Mouse (Mus musculus) retina, embryonic 14.5 days (tissue): ENCODE results near the gene Eno3.

ENCODE experiments used
- DNase-seq: peaks from one replicate; pipeline ENCODE4 v3.0.0-alpha.2; 2015; ENCODE audit warnings: low spot score

The Eno3 gene

DNA sequence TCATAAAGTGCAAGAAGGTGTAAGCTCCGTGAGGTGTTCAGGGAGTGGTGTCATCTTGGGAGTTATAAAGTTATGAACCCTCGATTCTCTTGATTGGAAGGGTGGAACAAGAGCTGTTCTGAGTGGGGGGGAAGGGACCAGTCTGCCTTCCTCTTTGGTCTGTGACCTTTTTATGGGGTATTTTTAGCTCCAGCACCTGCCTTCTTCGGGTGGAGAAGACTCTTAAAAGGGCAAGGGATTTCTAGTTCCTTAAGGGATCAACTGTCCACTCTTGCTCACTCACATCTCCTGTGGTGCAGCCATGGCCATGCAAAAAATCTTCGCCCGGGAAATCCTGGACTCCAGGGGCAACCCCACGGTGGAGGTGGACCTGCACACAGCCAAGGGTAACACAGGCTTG is 571 bp downstream of the Eno3 start:
- DNase-seq = no peak

DNA sequence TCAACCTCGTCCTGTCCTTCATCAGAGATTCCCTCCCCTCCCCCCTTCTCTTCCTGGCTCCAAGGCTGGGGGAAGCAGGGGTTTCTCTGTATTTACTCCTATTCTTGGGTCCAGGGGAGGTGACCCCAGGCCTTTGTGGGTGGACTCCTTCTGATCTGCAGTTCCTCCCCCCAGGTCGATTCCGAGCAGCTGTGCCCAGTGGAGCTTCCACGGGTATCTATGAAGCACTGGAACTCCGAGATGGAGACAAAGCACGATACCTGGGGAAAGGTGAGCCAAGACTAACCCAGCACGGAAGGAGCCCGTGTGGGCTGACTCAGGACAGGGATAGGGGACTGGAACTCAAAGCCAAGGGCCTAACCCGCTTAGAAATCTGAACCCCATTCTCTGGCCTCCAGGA is 989 bp downstream of the Eno3 start:
- DNase-seq = no peak

DNA sequence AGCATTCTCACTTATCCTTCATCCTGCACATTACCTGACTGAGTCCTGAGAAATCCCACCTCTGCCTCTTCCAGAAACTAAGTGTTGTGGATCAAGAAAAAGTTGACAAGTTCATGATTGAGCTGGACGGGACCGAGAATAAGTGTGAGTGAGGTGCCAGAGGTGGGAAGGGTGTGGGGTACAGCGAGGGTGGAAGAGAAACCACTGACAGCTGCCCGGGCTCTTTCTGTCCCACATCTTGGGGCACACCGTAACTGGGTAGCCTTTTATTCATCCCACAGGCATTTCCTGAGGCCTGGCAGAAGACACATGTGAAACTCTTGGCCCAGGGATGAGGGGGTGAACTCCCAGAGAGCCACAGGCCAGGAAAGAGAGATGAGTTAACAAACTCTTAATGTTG is 1.5 kb downstream of the Eno3 start:
- no peak for DNase-seq

DNA sequence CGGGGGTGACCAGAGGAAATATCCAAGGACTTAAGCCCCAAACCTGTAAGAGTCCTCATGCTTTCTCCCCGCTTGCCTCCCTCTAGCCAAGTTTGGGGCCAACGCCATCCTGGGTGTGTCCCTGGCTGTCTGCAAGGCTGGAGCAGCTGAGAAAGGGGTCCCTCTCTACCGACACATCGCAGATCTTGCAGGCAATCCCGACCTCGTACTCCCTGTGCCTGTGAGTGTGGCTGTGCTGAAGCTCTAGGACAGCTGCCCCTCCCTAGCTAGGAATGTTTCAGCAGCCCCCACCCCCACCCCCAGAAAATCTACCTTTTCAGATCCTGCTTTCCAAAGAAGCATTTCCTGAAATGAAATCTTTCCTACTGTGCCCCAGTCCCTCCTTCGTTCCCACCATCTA is 1.9 kb downstream of the Eno3 start:
- no peak for DNase-seq

DNA sequence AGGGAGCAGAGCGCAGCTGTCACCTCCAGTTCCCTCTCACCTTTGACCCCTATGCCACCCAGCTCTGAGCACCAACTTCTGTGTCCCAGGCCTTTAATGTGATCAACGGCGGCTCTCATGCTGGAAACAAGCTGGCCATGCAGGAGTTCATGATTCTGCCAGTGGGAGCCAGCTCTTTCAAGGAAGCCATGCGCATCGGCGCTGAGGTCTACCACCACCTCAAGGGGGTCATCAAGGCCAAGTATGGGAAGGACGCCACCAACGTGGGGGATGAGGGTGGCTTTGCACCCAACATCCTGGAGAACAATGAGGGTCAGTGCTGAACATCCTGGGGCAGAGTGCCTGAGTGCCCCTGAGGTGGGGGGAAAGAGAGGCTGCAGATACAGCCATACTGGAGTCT is 3.6 kb downstream of the Eno3 start:
- no peak for DNase-seq

DNA sequence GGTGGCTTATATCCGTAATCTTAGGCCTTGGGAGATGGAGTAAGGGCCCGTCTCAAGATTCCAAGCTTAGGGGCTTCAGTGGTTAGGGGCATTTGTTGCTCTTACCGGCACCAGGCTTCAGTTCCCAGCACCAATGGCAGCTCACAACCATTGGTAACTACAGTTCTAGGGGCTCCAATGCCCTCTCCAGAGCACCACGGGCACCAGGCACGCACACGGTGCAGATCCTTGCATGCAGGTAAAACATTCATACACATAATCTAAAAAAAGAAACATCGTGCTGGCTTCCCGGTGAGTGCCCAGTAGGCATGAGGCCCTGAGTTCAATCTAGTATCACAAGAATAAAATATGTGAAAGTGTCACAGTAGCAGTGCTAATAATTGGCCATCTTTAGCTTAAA is 6.1 kb downstream of the Eno3 start:
- DNase-seq = no peak

DNA sequence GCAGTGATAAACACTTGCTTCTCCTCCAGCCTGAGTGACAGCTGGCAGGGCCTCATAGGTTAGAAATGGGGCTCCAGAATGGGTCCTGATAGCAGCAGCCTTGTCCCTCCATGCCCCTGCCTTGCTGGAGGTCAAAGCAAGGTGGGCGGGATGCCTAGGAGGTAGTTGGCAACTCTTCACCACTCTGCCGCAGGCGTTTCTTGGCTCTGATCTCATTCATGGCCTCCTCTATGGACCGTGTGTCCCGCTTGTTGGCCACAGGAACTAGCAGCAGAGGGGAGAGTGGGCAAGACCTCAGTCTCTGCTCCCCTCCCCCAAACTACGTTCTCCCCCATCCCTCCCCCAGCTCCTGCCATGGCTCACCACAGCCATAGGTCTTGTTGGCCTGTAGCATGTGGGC is 7.0 kb downstream of the Eno3 start:
- no peak for DNase-seq

DNA sequence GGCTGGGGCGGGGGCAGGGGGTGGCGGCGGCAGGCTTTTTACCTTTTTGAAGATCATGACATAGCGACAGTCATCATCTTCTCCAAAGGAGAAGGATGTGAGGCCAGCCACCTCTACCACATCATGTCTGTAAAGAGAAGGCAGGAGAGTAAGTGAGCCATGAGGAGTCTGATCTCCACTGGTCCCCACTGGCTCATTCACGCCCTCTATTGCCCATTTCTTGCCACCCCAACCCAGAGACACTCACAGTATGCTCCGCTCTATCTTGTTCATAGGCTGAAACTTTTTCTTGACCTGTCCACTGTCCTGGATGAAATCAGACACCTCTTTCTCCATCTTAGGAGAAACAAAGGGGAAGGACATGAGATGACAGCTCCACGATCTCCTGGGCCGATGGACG is 7.7 kb downstream of the Eno3 start:
- no peak for DNase-seq

DNA sequence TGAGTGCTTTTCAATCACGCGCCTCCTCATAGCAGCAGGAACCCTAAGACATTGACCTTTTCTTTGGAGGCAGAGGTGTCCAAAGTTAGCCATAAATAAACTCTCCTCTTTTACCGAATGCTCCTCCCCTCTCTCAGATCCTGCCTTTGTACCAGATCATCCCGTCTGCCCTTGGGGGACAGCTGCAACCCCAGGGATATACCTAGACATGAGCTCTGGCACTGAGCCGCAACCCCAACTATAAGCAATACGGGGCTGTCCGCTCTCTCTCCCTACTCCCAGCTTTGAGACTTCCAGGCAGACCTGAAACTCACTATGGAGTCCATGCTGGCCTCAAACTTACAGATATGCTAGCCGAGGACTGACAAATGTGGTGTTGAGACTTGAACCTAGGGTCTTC is 9.7 kb downstream of the Eno3 start:
- no peak for DNase-seq

DNA sequence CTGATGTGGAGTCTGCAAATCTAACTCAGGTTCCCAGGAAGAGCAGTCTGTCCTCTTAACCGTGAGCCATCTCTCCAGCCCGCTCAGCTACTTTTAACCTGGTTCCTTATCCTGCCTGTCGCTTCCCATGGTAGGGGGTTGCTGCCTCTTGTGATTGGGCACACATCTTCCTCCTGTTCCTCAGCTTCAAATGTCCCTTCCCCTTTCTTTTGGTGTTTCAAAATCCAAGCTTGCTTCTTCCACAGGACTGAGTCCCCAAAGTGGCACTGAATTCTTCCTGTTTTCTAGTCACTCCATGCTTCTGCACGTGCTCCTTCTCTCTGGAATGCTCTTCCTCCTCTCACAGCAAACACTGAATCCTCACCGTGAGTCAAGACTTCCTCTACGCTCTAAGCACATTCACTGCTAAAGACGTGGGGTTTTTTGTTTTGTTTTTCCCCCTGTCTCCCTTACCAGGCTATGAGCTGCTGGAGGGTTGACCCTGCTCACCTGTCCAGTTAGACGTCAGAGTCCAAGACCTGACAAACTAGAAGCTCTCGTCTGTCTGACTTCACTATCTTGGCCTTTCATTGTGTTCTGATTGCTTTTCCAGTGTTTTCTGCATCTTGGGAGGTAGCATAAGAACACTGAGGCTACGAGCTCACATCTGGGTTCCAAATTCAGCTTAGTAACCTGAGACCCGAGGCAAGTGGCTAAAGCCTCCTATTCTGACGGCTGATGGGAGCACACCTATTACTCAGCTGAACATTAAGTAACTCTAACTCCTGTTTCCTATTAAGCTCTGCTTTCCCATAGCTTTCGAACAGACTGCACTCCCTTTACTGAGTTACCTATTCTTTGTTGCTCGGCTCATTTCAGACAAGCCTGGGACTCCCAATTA is 10.5 kb downstream of the Eno3 start:
- DNase-seq = no peak

DNA sequence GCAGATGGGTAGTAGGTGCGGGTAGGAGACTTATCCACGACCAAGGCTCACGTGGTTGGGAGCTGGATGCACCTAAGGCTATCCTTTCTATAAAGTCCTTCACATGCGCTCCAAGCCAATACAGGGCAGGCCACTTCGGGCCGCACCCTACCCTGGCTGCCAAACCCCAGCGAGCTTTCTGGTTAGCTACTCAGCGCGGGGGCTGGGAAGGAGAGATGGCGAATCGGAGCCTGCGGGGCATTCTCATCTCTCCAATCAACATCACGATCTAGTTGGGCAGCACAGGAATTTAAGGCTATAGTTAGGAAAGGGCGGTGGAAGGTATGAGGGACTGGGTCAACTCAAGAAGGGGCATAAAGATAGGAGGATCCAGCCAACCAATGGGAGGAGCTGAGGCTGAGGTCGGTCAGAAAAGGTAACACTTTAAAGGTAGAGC is 11.4 kb downstream of the Eno3 start:
- DNase-seq = no peak

DNA sequence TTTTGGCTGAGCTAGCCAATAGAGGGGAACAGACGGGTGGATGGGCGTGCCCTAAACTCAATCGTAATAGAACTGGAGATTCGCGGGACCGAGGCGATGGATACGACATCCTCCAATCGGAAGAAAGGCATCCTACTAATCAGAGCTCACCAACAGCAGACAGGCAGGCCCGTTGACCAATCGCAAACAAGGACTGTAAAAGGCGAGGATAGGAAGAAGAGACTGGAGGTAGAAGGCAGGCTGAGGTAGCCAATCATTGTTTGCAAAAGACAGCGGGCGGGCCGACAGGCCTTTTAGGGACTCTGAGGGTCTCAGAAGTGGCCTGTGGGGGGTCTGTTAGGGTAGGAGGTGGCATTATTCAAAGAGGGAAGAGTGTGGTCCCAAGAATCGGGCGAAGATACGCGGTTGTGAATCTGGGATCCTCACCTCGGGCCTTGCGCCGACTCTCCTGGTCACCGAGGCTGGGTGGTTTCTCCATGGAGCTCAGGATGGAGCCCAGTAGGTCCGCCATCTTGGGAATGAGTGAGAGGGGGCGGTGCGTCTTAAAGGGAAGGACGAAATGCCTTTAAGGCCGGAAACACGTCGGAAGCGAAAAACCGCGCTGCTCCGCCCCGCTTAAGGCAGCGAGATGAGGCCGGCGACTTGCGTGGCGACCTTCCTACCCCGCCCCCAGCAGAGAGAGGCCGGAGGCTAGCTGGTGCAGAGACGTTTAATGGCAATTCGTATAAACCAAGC is 11.9 kb downstream of the Eno3 start, which contains the start of gene Spag7:
Gene Spag7 (minus strand): TSS at position 646 of the 735 bp plus-strand sequence.
- peak; percentile 98 for DNase-seq

DNA sequence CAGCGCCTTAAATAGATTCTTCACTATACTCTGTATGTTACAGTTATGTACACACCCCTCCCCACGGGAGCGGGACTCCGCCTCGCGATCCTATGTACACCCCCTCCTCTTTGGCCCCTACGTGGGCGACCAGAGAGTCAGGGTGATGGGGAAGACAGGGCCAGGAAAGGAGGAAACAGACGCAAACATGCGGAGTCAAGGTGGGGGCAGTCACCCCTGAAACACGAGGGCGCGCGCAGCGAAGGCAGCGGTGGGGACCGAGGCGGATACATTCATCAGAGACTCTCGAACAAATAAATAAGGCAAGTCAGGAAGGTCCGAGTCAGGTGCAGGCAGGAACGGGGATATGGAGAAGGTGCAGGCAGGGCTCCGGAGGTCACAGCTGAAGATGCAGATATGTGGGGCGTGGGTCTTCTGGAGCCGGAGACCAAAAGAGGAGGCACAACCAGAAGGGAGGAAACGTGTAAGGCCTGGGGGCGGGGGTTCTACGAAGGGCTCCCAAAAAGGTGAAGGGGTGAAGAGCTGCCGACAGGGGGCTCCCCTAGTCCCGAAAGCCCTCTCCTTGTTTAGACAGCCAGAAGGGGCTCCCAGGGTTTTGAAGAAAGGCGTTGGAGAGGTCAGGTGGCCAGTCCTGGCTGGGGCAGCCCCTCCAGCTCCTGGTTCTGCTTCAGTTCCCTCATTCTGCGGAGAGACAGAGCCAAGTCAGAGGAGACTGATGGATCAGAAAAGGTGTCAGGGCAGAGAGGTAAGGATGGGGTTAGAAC is 12.8 kb downstream of the Eno3 start:
- DNase-seq = peak; percentile 85

DNA sequence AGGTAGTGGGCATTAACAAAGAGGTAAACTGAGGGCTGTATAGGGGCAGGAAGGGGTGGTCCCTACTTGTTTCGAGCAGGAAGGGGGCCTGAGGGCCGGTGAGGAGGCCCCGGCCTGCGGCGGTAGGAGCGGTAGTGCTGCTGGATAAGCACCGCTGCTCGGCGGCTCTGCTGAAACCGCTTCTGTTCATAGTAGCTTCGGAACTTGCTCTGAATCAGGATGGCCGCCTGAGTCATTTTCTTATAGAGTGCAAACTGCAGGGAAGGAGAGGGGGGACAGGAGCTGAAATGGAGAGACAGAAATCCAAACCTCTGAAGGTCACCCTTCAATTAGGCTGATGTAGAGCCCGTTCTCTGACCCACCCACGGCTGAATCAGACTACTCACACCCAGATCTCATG is 13.5 kb downstream of the Eno3 start:
- DNase-seq = no peak

DNA sequence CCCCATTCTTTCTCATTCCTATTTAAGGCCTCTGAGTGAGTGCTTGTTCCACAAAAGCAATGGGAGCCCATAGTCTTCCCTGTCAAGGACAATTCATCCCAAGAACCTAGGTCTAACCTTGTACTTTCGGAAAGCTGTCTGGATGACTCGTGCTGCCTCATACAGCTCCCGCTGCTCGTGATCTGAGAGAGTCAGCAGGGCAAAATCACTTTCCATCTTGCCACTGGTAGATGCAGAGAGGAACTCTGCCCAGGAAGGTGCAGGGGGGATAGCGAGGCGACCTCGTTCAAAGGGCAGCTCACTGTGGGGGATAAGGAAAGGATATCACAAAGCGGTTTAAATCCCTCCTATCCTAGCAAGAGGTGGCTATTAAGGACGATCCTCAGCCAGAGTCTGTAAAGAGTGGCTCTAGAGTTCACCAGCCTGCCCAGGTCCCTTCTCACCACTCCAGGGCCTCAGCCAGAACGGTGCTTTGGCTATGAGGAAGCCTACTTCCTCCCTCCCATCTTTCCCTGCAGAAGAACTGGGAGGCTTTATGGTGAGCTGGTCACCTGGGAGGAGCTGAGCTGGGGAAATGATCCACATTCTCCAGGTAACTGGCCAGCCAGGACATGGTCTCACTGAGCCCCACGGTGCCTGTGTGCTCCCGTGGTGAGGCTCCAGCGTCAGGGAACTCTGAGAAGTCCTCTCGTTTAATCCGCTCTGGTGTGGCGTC is 14.5 kb downstream of the Eno3 start:
- DNase-seq = no peak

DNA sequence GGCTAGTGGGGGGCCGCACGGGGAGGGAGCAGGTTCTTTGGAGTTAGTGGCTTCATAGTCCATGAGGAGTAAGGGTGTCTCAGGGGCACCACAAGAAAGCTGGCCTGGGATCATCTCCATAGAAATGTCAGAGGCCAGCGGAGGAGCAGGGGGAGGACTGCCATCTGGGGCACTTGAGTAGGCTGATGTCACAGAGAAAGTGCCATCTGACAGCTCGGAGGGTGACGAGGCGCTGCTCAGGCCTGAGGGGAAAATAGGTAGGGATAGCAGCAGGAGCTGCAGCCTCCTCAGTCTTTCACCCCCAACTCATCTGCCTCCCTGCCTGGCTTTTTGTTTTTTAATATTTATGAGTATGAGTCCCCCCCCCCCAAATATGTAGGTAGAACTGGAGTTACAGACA is 17.0 kb downstream of the Eno3 start:
- no peak for DNase-seq

DNA sequence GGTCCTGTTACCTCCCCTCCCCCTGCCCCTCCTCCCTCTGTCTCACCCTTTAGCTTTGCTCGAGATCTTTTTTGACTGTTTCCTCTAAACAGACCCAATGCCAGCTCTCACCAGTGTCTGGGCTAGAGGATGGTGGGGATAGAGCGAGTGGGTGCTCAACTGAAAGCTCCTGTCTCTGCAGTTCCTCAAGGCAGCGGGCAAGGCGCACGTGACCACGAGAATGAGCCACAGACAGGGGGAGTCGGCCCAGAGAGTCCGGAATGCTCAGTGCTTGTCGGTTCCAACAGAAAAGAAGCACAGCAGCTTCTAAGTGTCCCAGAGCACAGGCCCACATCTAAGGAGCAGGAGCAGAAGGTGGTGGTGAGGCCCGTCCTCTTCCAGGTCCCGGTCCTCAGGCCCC is 17.5 kb downstream of the Eno3 start:
- no peak for DNase-seq

DNA sequence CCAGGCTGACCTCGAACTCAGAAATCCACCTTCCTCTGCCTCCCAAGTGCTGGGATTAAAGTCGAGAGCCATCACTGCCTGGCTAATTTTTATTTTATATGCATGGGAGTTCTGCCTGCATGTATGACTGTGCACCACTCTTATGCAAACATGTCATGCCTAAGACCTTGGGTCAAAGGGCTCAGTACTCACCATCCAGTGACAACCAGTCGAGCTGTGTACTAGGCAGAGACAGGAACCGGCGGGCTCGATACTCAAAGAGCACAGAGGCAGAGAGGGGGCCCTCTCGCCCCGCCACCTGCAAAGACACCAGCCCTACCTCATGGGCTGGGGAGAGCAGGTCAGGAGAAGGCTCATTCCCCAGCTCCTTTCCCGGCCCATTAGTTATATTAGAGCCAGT is 21.1 kb downstream of the Eno3 start:
- no peak for DNase-seq

DNA sequence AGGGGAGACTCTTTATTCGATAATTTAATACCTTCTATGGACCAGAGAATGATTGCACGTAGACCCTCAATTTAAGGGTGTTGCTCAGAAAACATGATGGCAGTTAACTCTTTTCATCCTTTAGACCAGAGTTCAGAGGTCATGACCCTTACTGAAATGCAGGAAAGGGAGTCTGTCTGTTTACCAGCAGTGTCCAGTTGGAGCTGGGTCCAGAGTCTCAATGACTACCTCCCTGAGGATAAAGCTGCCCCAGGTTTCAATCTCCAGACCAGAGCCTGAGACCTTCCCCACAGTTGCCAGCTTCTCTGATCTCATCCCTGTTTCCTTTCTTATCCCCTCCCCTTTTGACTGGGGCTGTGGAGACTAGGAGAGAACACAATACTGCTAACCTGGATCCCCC is 21.6 kb downstream of the Eno3 start:
- no peak for DNase-seq

DNA sequence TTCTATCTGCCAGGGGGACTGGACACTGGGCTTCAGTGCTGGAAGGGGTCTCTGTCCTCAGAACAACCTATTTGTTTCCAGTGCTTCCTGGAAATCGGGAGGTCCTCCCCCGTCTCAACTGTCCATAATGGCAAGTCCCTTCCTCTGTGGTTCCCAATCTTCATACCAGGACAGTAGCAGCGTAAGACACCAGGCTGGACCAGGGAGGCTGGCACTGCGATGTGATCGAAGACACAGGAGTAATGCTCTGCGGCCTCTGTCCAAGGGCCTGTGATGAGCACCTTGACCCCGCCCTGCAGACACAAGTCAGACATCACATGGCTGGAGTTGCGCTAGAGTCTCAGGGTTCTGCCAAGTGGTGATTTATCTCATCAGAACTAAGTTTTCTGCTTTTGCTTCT is 22.4 kb downstream of the Eno3 start:
- no peak for DNase-seq

DNA sequence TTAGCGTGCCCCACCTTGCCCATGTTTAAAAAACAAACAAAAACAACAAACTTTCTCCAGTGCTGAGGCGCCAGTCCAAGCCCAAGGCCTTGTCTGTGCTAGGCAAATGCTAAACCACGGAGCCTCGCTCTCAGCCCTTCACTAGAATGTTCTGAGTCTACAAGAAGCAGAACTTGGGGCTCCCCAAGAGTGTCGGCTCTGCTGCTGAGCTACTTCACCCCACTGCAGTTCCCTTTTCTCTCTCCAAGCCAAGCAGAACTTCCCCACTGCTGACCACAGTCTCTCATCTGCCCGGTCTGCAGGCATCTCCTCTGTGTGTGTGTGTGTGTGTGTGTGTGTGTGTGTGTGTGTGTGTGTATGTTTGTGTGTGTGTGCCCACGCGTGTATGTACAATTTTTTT is 22.9 kb downstream of the Eno3 start:
- no peak for DNase-seq

DNA sequence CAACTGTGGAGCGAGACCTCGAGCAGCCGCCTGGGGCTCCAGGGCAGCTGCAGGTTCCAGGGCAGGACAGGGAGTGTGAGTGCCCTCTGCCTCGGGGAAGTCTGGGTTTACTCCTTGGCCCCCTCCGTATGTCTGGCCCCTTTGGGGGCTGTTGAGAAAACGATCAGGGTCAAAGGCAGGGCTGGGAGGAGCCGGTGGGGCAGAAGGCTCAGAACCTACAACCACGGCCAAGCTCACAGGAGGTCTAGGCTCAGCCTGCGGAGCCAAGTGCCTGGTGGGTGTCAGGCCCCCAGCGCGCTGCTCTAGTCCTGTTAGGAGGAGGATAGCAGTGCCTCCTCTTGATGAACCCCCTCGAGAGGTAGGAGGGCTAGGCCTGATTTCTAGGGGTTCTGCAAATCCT is 24.2 kb downstream of the Eno3 start:
- no peak for DNase-seq
